Mouse (Mus musculus) ES-CJ7 (cell line): ENCODE measurements around the gene Creb1.

ENCODE experiments used
- DNase-seq: peaks from one replicate; pipeline ENCODE4 v3.0.0; 2011; ENCODE audit warnings: low read depth, low spot score

Gene Creb1

GRCm38 (mm10) chr1:64532589-64533470 is at the start of gene Creb1:
TSS of gene Creb1 (plus strand) at chr1:64532645.
- peak; percentile 94 for DNase-seq

- DNase-seq, result no peak
Observed at GRCm38 (mm10) chr1:64488521-64489029, 43.9 kb upstream of the Creb1 start.

DNA sequence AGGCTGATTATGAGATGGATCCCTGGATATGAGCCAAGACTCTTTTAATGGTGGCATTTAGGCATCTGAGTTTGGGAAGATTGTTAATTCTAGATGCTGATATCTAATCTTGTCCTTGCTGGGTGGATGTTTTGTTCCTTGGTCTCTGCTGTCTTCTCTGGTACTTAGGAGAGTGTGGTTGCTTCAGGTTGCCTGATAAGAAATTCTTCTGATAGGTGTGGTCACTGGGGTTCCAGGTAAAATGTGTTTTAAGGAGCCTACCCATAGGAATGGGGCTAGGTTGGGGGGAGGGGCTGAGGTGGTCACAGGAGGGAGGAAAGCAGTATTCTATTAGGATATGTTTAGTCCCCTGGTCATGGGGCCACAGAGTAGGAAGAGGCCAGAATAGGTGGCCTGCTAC is 35.6 kb upstream of the Creb1 start:
- no peak for DNase-seq

GRCm38 (mm10) chr1:64501382-64502140 is 30.9 kb upstream of the Creb1 start:
- DNase-seq, result no peak

GRCm38 (mm10) chr1:64508479-64509096 is 23.9 kb upstream of the Creb1 start:
- no peak for DNase-seq

DNA sequence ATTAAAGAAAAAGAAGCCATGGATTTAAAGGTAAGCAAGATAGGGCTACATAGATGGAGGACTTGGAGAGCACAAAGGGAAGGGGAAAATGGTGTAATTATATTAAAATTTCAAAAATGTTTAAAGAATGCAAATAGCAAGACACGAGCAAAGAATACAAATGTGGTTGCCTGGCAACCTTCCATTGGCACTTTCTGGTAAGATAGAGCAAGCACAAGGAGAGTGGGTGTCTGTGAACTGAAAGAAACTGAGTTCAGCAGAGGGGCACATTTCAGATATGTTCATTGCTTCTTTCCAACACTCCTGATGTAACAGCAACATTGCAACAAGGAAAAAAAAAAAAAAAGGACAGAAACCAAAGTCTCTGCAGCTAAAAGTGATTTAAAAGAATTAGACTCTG is 22.8 kb upstream of the Creb1 start:
- DNase-seq, result no peak

GRCm38 (mm10) chr1:64514184-64514583 is 18.3 kb upstream of the Creb1 start:
- DNase-seq, result no peak

DNA sequence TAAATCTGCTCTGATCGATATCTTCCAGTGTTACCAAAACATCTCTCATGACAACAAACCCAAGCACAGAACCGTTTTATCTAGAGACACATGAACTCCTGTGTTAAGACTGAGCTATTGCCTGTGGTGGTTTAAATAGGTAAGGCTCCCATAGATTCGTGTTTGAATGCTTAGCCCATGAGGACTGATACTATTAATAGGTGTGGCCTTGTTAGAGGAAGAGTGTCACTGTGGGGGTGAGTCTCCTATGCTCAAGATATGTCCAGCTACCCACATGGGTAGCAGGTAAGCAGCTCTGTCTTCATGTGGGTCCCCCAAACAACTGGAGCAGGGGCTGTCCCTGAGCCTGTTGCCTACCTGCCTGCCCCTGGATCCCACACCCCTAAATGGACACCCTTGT is 15.9 kb upstream of the Creb1 start:
- no peak for DNase-seq

DNA sequence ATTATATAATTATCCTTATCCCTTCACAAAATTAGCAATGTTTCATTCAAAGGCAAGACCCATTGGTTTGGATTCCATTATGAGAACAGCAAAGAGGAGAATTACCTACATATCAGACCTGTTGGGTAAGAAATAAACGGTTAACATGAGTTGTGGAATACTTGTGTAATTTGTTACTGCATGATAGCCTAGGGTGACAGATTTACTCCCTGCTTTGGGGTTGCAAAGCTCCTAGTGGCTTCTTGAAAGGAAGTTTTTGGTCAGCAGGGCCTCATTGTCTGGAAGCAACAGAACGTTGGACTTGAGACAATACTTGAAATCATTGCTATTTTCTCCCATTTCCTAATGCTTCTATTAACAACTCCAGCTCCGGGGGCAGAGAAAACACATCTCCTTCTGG is 14.0 kb upstream of the Creb1 start:
- DNase-seq, result no peak

- DNase-seq, result no peak
Observed at GRCm38 (mm10) chr1:64519345-64519744, 13.1 kb upstream of the Creb1 start.

- no peak for DNase-seq
Observed at GRCm38 (mm10) chr1:64519901-64520300, 12.5 kb upstream of the Creb1 start.

GRCm38 (mm10) chr1:64521734-64522133 is 10.7 kb upstream of the Creb1 start:
- no peak for DNase-seq

DNA sequence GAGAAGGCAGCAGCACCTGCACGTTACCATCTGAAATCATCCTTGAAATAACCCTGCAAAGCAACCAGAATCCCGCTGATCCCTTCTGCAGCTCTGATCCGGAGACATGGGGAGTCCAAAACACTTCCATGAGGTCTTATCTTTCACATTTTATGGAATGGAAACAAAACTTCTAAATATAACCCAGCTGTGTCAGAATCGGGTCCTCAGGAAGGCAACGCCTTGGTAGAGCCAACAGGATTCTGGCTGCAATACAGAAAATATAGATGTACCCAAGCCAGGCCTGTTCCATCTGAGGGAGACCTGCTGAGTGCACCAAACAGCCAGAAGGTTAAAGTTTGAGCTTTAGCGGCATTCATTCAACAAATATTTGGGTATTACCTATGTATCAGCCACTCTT is 9.8 kb upstream of the Creb1 start:
- no peak for DNase-seq

DNA sequence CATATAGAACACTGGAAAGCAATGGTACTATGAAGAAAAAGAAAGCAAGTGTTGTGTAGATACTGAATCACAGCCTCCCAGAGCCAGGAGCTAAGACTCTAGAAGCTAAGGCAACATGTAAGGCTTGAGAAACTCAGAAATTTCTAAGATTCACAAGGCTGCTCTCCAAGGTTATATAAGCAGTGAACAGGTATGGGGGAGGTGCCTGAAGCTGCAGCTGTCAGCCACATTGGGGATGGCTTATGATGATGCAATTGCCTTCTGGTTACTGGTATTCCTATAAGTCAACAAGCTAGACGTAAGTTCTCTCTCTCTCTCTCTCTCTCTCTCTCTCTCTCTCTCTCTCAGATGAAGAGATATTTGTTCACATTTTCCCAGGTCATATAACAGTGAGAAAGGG is 9.3 kb upstream of the Creb1 start:
- no peak for DNase-seq

- DNase-seq, result peak; percentile 77
Observed at GRCm38 (mm10) chr1:64524661-64525060, 7.8 kb upstream of the Creb1 start.

DNA sequence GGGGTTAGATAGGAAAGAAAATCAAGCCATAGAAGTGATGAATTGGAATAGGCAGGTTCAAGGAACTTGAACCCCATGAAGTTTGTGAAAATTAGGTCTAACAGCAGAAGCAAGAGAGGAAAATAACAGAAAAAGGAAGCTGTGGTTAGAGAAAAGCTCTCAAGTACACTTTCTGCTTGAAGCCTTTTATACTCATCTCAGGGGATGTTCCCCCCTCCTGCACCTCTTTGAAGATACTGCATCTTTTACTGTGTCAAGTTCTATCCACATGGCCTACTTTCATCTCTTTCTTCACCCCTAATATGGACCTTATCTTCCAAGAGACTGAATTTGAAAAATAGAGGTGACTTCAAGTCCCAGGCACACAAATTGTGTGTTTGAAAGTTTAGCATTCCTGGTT is 4.8 kb upstream of the Creb1 start:
- DNase-seq, result no peak

- DNase-seq, result no peak
Observed at GRCm38 (mm10) chr1:64529781-64530315, 2.6 kb upstream of the Creb1 start.

GRCm38 (mm10) chr1:64531548-64531947 is 897 bp upstream of the Creb1 start:
- peak; percentile 21 for DNase-seq

GRCm38 (mm10) chr1:64532067-64532523 is 350 bp upstream of the Creb1 start:
- DNase-seq, result peak; percentile 56

DNA sequence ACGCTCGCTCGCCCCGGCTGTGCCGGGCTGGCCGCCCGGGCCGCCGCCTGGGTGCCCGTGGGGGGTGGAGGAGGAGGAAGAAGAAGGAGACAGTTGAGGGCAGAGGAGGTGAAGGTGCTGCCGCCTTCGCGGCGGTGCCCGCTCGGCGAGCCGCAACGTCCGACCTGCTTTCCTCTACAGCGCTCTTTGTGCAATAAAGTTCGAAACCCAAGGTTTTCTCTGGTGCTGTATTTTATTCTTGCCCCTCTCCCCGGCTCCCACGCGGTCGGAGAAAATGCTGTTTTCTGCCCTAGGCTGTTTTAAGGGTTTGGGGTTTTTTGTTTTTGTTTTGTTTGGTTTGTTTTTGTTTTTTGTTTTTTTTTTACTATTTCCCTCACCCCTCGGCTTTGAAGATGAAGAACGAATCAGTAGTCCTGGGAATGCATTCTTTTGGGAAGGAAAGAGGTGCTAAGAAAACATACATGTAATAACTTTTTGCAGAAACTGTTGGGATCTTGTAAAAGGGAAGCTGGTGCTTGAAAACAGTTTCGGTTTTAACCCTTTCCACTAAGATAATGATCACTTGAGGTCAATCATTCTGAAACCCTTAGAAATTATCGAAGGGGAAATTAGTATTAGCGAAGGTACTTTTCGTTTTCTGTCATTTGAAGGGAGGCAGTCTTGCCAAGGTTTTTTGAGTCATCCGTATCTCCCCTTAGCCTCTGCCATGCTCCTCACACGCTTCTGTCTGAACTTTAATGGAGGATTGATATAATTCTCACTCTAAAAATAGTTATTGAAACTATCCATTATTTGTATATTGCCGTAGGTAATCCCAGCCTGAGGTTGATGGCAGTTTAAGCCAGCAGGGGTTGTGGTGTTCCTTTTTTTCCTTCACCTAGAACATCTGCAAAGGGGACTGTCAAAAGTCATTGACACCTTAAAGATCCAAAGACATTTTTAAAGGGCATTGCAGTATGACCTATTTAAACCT is 1.3 kb downstream of the Creb1 start:
- DNase-seq, result peak; percentile 27
